Mouse (Mus musculus) neutrophil, adult 5-6 weeks (primary cell): Measurements from ENCODE around the gene Samd10. TPM values are rescaled to one million over a fixed set of nuclear protein-coding genes. Genes with fewer than 3 reads are reported as not detected.

Experiments
- ATAC-seq: fragments of 151-379, 151-347 bp; 2 replicates; pipeline ENCODE4 v1.8.0; 2017; ENCODE audit warnings: mild to moderate bottlenecking, moderate TSS enrichment; ENCODE audit not compliant: insufficient number of reproducible peaks, poor library complexity, low FRiP score, severe bottlenecking; ENCODE audit errors: extremely low read depth
- total RNA-seq: library from RNA; stranded (forward); fragments of 200-1000 nt; gene quantifications from 2 replicates; pipeline ENCODE4 v1.2.3, GENCODE M21; 2017

The Samd10 gene
- total RNA-seq, 1 experiment from 2014 or later: 9.7 TPM

- no peak for ATAC-seq
These were observed 5.1 kb downstream of the Samd10 start for GRCm38 (mm10) chr2:181593937-181594336.

GRCm38 (mm10) chr2:181593042-181593421, 6.0 kb downstream of the Samd10 start:
- no peak for ATAC-seq

GRCm38 (mm10) chr2:181592231-181593041, 6.6 kb downstream of the Samd10 start, which contains the start of gene Zfp512b:
TSS of gene Zfp512b (minus strand) at chr2:181592803.
- peak; percentile 5 for ATAC-seq

GRCm38 (mm10) chr2:181591528-181592085, 7.4 kb downstream of the Samd10 start, which contains the start of gene Prpf6:
TSS of gene Prpf6 (plus strand) at chr2:181591868.
- ATAC-seq: no peak

GRCm38 (mm10) chr2:181590471-181590870, 8.5 kb downstream of the Samd10 start:
- ATAC-seq: no peak

GRCm38 (mm10) chr2:181589732-181590105, 9.3 kb downstream of the Samd10 start:
- ATAC-seq: no peak

GRCm38 (mm10) chr2:181589011-181589731, 9.8 kb downstream of the Samd10 start:
- ATAC-seq: no peak

- ATAC-seq: no peak
These were observed 10.7 kb downstream of the Samd10 start for GRCm38 (mm10) chr2:181588229-181588780.

- no peak for ATAC-seq
These were observed 11.2 kb downstream of the Samd10 start for GRCm38 (mm10) chr2:181587796-181588195.

GRCm38 (mm10) chr2:181586124-181586523, 12.9 kb downstream of the Samd10 start:
- no peak for ATAC-seq

- no peak for ATAC-seq
These were observed 13.5 kb downstream of the Samd10 start for GRCm38 (mm10) chr2:181585506-181585905.

GRCm38 (mm10) chr2:181584411-181584942, 14.5 kb downstream of the Samd10 start, which contains the start of gene Uckl1:
TSS of gene Uckl1 (minus strand) at chr2:181584892.
- no peak for ATAC-seq

- ATAC-seq: no peak
These were observed 15.4 kb downstream of the Samd10 start for GRCm38 (mm10) chr2:181583460-181584257.

- no peak for ATAC-seq
These were observed 16.1 kb downstream of the Samd10 start for GRCm38 (mm10) chr2:181582939-181583338.

- no peak for ATAC-seq
These were observed 16.7 kb downstream of the Samd10 start for GRCm38 (mm10) chr2:181582358-181582757.

GRCm38 (mm10) chr2:181581402-181582120, 17.5 kb downstream of the Samd10 start:
- peak; percentile 52 for ATAC-seq

- peak; percentile 90 for ATAC-seq
These were observed 18.0 kb downstream of the Samd10 start for GRCm38 (mm10) chr2:181581016-181581401.
